Mouse (Mus musculus) c-Kit-positive CD71-positive TER-119-negative erythroid progenitor cells, embryonic 14.5 days (primary cell): ENCODE results near the gene Prdm5.

Source experiments
- DNase-seq: peaks from one replicate; pipeline ENCODE4 v3.0.0-alpha.2; 2013; ENCODE audit warnings: low read depth

Prdm5 gene

DNA sequence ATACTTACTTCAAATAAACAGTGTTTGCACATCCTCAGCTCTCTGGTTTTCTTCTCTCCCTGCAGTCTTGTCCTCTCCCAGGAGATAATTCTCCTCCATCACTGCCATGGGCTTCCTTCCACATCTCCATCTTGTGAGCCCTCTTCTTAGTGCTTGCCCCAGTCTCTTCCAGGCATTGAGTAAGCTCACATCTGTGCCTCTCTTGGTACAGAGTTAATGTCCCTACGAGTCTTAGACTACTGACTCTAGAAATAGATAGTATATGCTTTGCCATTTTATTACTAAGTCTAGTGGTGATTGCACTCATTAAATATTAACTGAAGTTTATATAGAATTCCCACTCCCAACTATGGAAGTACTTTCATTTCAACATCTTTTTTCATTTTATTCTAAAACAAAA, 154.0 kb downstream of the Prdm5 start:
- no peak for DNase-seq

DNA sequence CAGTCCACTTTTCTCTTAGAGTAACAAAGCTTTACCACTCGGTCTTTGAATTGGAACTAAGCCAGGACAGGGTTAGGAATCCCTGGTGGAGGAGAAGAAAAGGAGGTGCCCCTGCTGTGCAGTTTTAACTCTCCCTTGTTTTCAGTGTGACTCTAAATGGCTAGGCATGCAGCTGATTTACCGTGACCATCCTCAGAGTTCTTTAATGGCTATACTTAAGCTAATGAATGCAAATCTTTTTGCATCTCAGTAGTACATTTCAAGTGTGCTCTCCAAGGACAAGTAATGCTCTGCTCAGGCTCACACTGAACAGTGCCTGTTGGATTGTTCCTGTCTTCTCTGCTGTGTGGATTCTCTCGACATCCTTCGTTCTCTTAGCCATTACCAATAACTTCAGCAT, 154.4 kb downstream of the Prdm5 start:
- DNase-seq, result no peak

DNA sequence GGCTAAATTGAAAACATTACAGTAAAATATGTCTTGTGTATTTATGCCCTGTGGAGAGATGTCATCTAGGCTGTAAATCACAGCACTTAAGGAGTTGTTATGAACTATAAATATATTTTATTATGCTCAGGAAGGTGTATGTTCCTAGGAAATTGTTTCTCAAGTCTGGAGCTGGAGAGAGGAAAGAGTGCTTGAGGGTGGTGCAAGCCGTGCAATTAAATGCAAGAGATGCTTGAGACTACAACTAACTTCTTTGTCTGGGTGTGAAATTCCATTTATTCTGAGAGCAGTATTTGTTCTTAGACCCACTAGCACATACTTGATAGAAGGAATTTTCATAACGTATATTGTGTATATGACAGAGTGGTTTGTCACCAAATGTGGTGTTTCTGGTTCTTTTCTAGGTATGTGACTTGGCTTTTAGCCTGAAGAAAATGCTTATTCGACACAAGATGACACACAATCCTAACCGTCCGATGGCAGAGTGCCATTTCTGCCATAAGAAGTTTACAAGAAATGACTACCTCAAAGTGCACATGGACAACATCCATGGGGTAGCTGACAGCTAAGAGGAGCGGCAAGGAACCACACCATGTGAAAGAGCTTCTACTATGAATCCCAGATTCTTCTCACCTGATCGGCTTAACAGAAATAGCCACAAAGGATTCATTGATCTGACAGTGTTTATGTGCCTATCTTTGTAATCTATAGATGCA, 156.9 kb downstream of the Prdm5 start:
- DNase-seq, result no peak

DNA sequence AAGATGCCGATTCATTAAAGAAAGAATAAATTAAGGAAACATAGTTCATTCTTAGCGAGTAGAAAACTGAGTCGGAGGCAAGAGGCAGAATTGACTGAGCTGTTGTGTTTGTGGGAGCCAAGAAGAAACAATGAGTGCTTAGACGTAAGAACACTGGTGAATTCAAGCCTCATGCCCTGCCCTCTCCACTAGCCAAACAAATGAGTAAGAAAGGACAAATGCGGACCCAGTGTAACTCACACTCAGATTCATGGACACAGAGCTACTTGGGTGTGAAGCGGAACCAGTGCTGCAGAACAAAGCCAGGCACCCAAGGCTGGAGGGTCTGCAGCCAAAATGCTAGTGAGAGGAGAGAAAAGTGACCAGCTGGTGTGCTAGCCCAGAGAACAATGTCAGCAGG, 171.7 kb downstream of the Prdm5 start:
- no peak for DNase-seq

DNA sequence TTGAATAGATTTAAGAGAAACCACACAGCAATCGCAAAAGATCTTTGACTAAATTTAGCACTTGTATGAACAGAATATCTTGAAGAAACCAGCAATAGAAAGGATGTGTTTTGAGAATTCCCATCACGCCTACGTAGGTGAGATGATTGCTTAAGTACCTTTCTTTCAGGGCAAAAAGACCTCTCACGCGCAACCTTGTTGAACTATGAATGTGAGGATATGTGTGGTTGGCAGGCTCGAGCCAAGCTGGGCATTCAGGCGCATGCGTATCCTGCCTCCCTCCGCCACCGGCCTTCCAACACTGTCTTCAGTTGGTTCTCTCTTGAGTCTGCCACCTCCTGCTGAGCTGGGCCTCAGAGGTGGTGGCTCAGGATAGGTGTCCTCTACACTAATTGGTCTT, 173.5 kb downstream of the Prdm5 start, which contains the start of gene 4930544G11Rik:
4930544G11Rik (plus strand) TSS at position 301 of the 400 bp plus-strand sequence.
- no peak for DNase-seq

DNA sequence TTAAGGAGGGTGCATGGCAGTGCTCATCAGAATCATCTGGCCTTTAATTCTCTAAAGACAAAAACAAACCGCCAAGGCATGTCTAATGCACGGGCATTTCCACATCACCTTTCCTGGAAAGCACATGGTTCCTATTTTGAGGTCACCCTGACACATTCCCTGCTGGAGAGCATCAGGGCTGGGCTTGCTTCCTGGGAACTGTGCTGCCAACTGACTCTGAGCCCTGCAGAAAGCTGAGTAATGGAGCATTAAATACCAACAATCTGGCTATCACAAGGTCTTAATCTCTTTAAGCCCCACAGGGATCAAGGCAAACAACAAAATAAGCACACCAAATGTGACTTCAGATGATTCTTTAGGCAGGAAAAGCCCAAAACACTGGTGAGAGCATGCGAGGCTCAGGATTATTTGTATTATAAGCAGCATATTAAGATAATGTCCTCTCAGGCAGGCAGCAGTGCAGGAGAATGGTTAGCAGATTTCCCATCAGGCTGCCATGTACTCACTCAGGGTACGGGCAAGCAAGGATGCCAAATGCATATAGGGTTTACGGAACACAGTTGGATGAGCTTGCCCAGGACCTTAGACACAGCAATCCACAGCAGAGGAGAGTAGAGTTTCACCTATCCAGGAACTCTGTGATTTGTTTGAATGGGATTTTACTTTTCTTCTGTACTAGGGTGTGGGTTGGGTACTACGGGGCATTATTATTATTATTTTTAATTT, 190.8 kb downstream of the Prdm5 start:
- no peak for DNase-seq

DNA sequence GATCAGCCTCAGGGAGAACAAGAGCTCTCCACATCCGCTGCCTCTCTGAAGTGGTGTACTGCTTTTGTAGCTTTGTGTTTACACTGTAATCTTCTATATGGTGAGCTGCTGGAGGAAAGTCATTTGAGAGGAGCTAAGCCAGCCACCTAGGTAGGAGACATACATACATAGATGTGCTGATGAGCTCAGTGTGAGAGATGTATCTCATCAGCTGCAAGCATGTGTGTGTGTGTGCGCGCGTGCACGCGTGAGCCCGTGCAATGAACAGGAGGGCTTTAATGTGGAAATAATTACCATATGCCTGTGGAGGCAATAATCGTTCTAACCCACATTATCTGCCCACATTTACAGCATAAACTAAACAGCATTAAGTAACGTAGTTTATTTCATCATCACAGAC, 191.6 kb downstream of the Prdm5 start:
- no peak for DNase-seq
